Mouse (Mus musculus): Measurements from ENCODE around the gene Sh3kbp1. TPM values are rescaled to one million over a fixed set of nuclear protein-coding genes. Genes with fewer than 3 reads are reported as not detected.

Sh3kbp1 gene
- polyA plus RNA-seq, 1 experiment = 32.0 TPM

DNA sequence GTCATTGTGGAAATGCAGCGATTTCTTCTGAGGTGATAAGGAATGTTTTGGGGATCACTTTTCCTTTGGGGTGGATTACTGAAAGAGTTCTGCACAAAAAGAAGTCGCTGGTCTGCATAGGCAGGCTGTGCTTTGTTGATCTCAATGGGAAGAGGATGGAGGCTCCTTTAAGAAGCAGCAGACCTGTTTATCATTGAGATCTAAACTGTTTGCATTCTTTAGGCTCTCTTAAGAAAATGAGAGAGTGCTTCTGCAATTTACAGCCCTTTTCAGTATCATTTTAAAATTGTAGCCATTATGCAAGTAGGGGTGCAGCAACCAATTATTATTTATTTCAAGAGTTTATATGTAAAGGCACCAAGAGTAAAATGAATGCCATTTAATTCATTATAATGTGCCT is 2.1 kb downstream of the Sh3kbp1 start:
- TF ChIP-seq POLR2A (IDR thresholded peaks at IDR 0.05; ENCODE audit: extremely low read depth, insufficient read depth, low read length) (no peak), CTCF (IDR thresholded peaks at IDR 0.05; ENCODE audit: extremely low read depth, insufficient read depth, low read length) (no peak)
- H3K4me3 ChIP-seq (ENCODE audit: insufficient read depth, low read length) = peak overlapping the region; percentile 73; the same call in 1 of the 2 replicates
- no peaks in the 10 kb centered on the region for H3K4me1 ChIP-seq (ENCODE audit: control insufficient read depth, insufficient read depth, low read length)
- H3K27ac ChIP-seq (ENCODE audit: insufficient read depth, low read length) = no peak overlapping the region

DNA sequence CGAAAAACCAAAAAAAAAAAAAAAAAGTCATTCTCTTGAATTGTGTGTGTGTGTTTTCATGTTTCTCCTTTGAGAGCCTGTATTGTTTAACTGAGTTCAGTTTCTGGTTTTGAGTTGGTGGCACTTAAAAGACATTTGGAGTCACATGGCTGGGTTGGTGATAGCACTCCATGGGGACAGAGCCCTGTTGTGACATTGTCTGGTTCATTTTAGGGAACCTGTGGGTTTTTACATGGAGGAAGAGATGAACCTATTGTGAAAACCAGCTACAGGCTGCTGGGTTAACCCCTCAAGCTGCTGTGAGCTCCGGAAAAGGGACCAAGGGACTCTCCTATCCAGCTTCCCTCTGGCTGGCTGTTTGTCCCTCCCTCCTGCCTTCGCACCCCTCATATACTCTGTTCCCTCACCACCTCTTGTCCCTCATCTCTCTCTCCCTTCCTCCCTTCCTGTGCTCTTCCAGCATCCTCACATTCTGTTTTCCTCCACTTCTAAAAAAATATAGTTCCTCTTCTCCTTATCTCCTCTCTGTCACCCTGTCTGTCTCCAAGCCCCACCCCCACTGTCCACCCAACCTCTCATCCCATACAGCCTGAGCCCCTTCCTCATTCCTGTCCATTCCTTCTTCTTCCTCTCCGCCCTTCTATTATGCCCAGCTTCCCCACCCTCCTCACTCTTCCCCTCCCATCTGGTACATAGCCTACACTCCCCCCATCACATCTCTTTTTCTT is 11.6 kb downstream of the Sh3kbp1 start:
- no peak overlapping the region for H3K4me3 ChIP-seq (ENCODE audit: insufficient read depth, low read length)
- no peaks in the 10 kb centered on the region for H3K4me1 ChIP-seq (ENCODE audit: control insufficient read depth, insufficient read depth, low read length)
- TF ChIP-seq POLR2A (IDR thresholded peaks at IDR 0.05; ENCODE audit: extremely low read depth, insufficient read depth, low read length) (no peak), CTCF (IDR thresholded peaks at IDR 0.05; ENCODE audit: extremely low read depth, insufficient read depth, low read length) (no peak)
- H3K27ac ChIP-seq (ENCODE audit: insufficient read depth, low read length) = no peak overlapping the region

DNA sequence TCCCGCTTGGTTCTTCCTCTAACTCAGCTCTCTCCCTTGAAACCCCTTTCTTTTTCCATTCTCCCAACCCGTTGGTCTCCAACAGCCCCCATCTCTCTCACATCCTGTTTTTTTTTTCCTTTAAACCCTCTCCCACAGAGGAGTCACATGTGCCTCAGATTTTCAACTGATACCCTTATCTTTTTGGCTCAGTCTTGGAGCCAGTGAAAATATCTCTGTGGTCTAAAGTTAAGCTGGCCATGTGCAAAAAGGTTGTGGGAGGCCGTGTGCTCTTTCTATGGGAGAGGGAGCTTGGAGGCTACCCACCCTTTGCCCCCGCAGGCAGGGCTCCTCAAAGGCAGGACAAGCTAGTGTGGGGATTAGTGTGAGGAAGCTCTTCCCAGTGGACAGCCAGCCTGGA is 12.9 kb downstream of the Sh3kbp1 start:
- no peaks in the 10 kb centered on the region for H3K4me1 ChIP-seq (ENCODE audit: control insufficient read depth, insufficient read depth, low read length)
- no peak overlapping the region for H3K4me3 ChIP-seq (ENCODE audit: insufficient read depth, low read length)
- TF ChIP-seq CTCF (IDR thresholded peaks at IDR 0.05; ENCODE audit: extremely low read depth, insufficient read depth, low read length) = no peak
- no peak for TF ChIP-seq POLR2A (IDR thresholded peaks at IDR 0.05; ENCODE audit: extremely low read depth, insufficient read depth, low read length)
- H3K27ac ChIP-seq (ENCODE audit: insufficient read depth, low read length) = no peak overlapping the region

DNA sequence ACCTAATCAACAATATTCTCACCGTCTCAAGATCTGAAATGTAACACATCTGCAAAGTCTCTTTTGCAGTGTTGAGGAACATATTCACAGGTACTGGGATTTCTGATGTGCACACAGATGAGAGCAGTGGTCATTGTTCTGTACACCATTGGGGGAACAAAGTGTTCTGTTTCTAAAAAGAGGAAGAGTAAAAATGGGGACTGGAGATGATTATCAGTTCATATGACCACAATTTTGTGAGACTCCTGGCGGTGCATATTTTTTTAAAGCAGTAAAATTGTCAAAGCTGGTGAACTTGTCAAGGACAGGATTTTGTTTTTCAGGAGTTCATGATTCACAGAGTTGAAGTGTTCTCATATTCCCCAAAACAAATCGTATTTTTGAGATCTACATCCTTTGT is 18.2 kb downstream of the Sh3kbp1 start:
- Histone ChIP-seq H3K27ac (ENCODE audit: insufficient read depth, low read length) (no peak overlapping the region), H3K4me1 (ENCODE audit: control insufficient read depth, insufficient read depth, low read length) (no peaks in the 10 kb centered on the region), H3K4me3 (ENCODE audit: insufficient read depth, low read length) (no peak overlapping the region)
- TF ChIP-seq POLR2A (IDR thresholded peaks at IDR 0.05; ENCODE audit: extremely low read depth, insufficient read depth, low read length) (no peak), CTCF (IDR thresholded peaks at IDR 0.05; ENCODE audit: extremely low read depth, insufficient read depth, low read length) (no peak)

DNA sequence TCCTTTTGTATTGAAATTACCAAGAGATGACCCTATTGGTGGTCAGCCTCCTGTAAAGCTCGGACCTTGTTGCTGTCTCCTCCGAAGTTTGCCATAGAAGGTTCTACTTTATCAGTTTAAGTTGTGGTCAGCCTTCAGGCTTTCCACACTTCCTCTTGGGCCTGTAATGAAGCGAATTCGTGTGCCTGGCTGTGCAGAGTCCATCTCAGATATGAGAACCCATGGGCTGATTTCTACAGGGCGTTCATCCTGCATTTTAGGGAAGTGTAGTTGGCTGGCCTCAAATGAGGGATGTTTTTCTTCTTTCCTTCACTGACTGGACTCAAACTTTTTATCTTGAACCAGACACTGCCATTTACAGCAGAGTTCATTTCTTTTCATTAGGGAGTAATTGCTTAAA is 20.5 kb downstream of the Sh3kbp1 start:
- no peaks in the 10 kb centered on the region for H3K4me1 ChIP-seq (ENCODE audit: control insufficient read depth, insufficient read depth, low read length)
- no peak overlapping the region for H3K27ac ChIP-seq (ENCODE audit: insufficient read depth, low read length)
- H3K4me3 ChIP-seq (ENCODE audit: insufficient read depth, low read length) = no peak overlapping the region
- TF ChIP-seq POLR2A (IDR thresholded peaks at IDR 0.05; ENCODE audit: extremely low read depth, insufficient read depth, low read length) (no peak), CTCF (IDR thresholded peaks at IDR 0.05; ENCODE audit: extremely low read depth, insufficient read depth, low read length) (no peak)

DNA sequence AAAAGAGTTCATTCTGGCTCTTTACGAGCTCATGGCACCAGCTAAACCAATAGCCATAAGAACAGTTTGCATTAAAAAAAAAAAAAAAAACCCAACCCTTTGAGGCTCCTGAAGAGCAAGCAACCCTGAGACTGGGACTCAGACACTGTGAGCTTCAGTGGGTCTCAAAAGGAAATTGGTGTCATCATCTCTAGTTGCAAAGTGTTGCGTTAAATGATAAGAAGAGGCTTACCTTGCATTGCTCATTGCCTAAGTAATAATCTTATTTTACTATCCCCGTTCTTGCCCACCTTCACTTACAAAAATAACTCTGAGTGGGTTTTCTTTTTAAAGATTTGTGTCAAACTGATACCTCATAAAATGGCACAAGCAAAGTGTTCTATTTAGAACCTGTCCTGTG is 21.5 kb downstream of the Sh3kbp1 start:
- Histone ChIP-seq H3K4me1 (ENCODE audit: control insufficient read depth, insufficient read depth, low read length) (no peaks in the 10 kb centered on the region), H3K4me3 (ENCODE audit: insufficient read depth, low read length) (no peak overlapping the region), H3K27ac (ENCODE audit: insufficient read depth, low read length) (no peak overlapping the region)
- no peak for TF ChIP-seq POLR2A (IDR thresholded peaks at IDR 0.05; ENCODE audit: extremely low read depth, insufficient read depth, low read length)
- no peak for TF ChIP-seq CTCF (IDR thresholded peaks at IDR 0.05; ENCODE audit: extremely low read depth, insufficient read depth, low read length)

DNA sequence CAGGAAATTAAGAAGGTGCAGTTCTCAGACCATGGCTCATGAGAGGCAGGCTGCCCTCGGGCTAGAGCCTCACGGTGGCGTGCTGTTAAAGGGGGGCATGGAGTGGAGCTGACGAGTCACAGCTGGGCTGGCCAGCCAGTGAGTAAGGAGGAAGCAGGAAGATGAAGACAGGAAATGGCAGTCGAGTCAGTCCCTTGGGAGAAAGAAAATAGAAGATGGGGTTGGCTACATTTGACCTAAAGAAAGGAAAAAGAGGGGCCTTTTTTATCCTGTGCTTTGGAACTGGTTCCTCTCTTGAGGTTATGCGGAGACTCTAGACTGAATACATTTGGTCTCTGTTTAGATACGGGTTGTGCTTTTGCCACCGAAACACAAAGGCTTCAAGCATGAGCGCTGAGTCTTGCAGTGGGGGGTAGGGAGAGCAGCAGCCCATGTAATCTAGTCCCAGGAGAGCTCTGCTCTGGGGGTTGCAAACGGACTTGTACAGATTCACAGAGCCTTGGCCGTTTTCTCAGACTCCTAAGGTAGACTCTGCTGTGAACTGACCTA is 23.1 kb downstream of the Sh3kbp1 start:
- no peaks in the 10 kb centered on the region for H3K4me1 ChIP-seq (ENCODE audit: control insufficient read depth, insufficient read depth, low read length)
- no peak overlapping the region for H3K4me3 ChIP-seq (ENCODE audit: insufficient read depth, low read length)
- peak overlapping the region; percentile 46; the same call in 1 of the 2 replicates for H3K27ac ChIP-seq (ENCODE audit: insufficient read depth, low read length)
- TF ChIP-seq CTCF (IDR thresholded peaks at IDR 0.05; ENCODE audit: extremely low read depth, insufficient read depth, low read length) (no peak), POLR2A (IDR thresholded peaks at IDR 0.05; ENCODE audit: extremely low read depth, insufficient read depth, low read length) (no peak)

DNA sequence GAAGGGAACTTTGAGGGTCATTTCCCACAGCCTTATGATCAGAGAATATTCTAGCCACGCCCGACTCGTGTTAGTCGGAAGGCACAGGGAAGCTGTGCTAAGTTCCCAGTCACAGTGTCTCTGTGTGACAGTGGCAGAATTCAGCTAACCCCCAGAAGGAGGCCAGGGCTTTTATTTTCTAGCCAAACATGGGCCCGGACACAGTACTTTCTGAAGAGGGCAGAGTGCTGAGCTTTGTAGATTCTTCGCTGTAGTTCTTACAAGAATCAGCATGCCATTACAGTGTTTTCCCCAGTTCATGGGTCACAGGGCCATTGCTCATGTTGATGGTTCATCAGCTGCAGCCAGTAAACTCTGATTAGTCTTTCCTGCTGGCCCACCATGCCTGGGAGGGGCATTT is 23.7 kb downstream of the Sh3kbp1 start:
- Histone ChIP-seq H3K4me3 (ENCODE audit: insufficient read depth, low read length) (no peak overlapping the region), H3K27ac (ENCODE audit: insufficient read depth, low read length) (peak overlapping the region; percentile 46; the same call in 1 of the 2 replicates), H3K4me1 (ENCODE audit: control insufficient read depth, insufficient read depth, low read length) (no peaks in the 10 kb centered on the region)
- TF ChIP-seq POLR2A (IDR thresholded peaks at IDR 0.05; ENCODE audit: extremely low read depth, insufficient read depth, low read length) (no peak), CTCF (IDR thresholded peaks at IDR 0.05; ENCODE audit: extremely low read depth, insufficient read depth, low read length) (no peak)

DNA sequence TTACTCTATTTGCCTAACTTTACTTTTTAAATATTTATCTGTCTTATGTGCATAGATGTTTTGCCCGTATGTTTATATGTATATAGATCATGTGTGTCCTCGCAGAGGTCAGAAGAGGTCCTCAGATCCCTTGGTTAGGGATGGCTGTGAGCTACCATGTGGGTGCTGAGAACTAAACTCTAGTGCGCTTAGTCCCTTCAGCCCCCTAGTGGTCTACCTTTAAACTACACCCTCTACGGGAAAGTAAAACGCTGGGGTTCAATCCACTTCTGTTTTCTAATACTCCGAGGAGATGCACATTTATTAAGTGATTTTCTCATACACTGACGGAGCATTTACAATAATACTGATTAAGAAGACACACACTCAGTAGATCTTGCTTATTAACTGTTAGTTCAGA is 44.3 kb downstream of the Sh3kbp1 start:
- Histone ChIP-seq H3K27ac (ENCODE audit: insufficient read depth, low read length) (no peak overlapping the region), H3K4me3 (ENCODE audit: insufficient read depth, low read length) (no peak overlapping the region), H3K4me1 (ENCODE audit: control insufficient read depth, insufficient read depth, low read length) (no peaks in the 10 kb centered on the region)
- no peak for TF ChIP-seq POLR2A (IDR thresholded peaks at IDR 0.05; ENCODE audit: extremely low read depth, insufficient read depth, low read length)
- TF ChIP-seq CTCF (IDR thresholded peaks at IDR 0.05; ENCODE audit: extremely low read depth, insufficient read depth, low read length) = no peak

DNA sequence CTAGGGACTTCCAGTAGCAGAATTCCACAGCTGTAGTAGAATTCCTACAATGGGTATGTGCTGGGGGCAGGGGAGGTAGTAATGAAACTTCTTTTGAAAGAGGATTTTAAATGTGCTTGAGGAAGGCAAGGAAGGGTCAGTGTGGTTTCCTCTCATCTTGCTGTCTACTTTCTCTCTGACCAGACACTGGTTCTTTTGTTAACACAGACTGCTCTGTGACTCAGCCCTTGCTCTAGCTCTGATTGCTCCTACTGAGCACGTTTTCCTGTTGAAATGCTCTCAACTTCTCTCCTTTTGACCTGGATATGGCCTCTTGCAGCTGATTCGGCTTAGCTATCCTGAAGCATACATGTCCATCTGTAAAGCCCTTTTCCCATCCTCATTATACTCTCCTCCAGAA is 45.4 kb downstream of the Sh3kbp1 start:
- Histone ChIP-seq H3K4me3 (ENCODE audit: insufficient read depth, low read length) (no peak overlapping the region), H3K4me1 (ENCODE audit: control insufficient read depth, insufficient read depth, low read length) (no peaks in the 10 kb centered on the region; the same call in 1 of the 2 replicates), H3K27ac (ENCODE audit: insufficient read depth, low read length) (no peak overlapping the region)
- no peak for TF ChIP-seq POLR2A (IDR thresholded peaks at IDR 0.05; ENCODE audit: extremely low read depth, insufficient read depth, low read length)
- TF ChIP-seq CTCF (IDR thresholded peaks at IDR 0.05; ENCODE audit: extremely low read depth, insufficient read depth, low read length) = no peak
